Mouse (Mus musculus) lung, postnatal 10 days (tissue): ENCODE results near the gene Wdr93.

Source experiments
- DNase-seq: peaks from one replicate; pipeline ENCODE4 v3.0.0; 2021

Wdr93 gene

GRCm38 (mm10) chr7:79808561-79808960 lies 65.6 kb downstream of the Wdr93 start:
- no peak for DNase-seq

GRCm38 (mm10) chr7:79810611-79811506 lies 67.9 kb downstream of the Wdr93 start, which contains the start of gene Mesp2:
TSS of gene Mesp2 (plus strand) at chr7:79810727.
- DNase-seq = peak; percentile 81

DNA sequence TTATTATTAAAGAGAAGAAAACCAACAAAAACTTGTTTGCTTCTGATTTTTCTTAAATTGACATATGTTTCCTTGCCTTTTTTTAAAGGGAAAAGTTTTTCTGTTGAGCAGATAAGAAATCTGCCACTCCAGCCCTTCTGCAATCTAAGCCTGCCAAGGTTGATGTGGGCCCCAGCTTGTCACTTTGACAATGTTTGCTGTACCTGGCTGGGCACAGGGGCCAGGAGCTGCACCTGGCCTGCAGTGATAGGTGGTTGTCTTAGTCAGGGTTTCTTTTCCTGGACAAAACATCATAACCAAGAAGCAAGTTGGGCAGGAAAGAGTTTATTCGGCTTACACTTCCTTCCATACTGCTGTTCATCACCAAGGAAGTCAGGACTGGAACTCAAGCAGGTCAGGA lies 70.4 kb downstream of the Wdr93 start:
- DNase-seq = no peak

DNA sequence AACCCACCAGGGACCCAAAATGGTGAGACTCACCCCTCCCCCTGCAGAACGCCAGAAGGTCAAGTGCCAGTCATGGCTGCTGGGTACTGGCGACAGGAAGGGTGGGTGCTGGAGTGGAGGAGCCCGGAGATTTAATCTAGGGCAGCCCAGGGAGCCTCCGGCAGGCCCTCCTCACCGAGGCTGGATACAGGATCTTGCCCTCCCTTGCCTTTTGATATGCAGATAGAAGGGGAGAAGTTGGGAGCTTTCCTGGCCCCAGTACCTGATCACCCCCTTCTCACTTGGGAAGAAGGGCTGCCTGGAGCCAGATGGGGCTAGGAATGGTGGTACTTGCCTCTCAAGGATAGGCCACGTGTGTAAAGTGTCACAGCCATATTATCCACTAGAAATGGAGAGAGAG lies 75.4 kb downstream of the Wdr93 start:
- DNase-seq = peak; percentile 33

- DNase-seq = no peak
Observed at GRCm38 (mm10) chr7:79819515-79819914, 76.6 kb downstream of the Wdr93 start.

DNA sequence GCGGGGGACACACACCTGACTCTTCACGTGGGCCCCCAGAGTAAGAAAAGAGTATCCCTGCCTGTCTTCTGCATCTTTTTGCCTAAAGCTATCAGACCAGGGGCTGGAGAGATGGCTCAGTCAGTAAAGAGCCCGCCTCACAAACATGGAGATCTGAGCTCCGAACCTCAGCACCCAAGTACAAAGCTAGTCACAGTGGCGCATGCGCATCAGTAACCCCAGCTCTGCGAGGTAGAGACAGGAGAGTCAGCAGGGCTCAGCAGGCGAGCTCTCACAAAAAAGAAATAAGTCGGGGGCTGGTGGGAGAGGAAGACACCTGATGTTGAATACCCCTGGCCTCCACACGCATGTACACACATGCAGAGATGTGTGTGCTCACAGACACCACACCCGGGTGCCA lies 77.0 kb downstream of the Wdr93 start:
- no peak for DNase-seq

GRCm38 (mm10) chr7:79822092-79822695 lies 79.2 kb downstream of the Wdr93 start:
- DNase-seq = peak; percentile 55

DNA sequence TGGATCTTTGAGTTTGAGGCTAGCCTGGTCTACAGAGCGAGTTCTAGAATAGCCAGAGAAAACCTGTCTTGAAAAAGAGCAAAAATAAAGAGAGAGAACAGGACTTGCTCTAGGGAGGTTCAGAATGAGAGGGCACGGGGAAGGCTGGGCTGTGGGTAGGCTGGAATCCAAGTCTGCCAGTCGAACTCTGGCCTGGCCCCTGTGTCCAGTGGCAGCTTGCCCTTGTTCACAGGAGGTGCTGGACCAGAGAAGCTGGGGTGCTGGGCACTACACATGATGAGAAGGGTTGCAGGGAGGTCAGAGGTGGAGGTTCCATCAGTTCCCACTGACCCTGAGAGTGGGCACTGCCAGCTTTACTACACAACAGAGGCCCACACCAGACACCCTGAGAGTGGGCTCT lies 85.4 kb downstream of the Wdr93 start:
- no peak for DNase-seq

DNA sequence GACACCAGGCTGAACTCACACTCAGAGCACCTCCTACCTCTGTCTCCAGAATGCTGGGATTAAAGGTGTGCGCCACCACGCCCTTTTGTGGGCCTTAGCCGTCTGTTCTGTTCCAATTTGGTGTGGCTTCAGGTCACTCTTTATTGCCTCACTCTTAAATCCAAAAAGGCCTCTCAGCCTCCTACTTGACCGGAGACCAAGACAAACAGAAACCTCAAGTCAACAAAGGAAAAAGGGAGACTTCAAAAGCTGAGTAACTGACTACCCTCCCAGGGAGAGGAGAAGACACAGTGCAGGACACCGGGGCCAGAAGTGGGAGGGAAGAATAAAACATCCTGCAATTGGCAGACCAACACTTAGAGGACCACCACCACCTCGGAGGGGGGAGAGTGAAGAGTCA lies 88.2 kb downstream of the Wdr93 start:
- peak; percentile 57 for DNase-seq

DNA sequence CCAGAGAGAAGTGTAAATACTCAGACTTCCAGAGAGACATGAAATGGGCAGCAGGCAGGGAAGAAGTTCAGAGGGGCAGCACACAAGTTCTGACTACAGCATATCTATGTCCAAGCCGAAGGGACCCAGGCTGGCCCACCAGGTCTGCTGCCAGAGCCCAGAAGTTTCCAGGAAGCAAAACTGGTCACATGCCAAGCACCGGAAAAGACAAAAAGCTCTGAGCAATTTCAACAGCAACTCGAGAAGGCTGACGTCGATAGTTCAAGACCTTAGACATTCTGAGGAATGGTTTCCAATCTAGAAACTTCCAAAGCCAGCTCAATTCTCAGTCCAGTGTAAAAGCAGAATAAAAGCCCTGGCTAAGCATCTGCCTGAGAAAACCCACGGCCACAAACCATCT lies 88.6 kb downstream of the Wdr93 start:
- peak; percentile 77 for DNase-seq

- DNase-seq = no peak
Observed at GRCm38 (mm10) chr7:79832980-79833379, 90.0 kb downstream of the Wdr93 start.

GRCm38 (mm10) chr7:79835196-79835595 lies 92.2 kb downstream of the Wdr93 start:
- DNase-seq = no peak
